Mouse (Mus musculus): ENCODE data around the gene Rnf144a.
"Not testable (repeated sequence)": the region's sequence is repeated elsewhere in the genome, so short reads cannot be mapped to it uniquely, and the experiment has no call there.

The Rnf144a gene

DNA sequence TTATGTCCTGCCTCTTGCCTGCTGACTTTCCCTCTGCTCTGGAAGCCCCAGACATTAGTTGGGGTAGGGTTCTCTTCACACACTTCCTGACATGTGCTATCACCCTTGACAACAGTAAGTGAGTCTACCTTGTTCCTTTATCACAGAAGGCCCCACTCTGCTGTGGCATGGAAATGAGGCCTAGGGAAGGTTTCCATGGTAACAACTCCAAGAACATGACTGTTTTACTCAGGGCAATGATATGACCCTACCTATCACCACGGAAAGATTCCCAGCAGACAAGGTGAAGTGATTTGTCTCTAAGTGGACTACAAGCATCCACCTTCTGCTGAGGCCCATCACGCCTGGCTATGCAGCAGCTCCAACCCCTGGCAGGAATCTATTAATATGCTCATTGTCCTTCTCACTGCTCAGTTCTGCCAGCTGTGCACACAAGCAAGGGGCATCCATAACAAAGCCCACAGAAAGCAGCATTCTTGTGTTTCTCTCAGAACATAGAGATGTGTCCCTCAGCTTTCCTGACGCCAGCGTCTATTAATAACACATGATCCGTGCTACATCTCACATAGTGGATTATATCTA, 91.2 kb downstream of the Rnf144a start:
- DNase-seq (ENCODE audit: low read depth, low spot score): no peak

- DNase-seq (ENCODE audit: low read depth, low spot score): no peak
Observed at GRCm38 (mm10) chr12:26316261-26316660, 98.8 kb downstream of the Rnf144a start.

GRCm38 (mm10) chr12:26314959-26315358, 100.1 kb downstream of the Rnf144a start:
- no peak for DNase-seq (ENCODE audit: low read depth, low spot score)

DNA sequence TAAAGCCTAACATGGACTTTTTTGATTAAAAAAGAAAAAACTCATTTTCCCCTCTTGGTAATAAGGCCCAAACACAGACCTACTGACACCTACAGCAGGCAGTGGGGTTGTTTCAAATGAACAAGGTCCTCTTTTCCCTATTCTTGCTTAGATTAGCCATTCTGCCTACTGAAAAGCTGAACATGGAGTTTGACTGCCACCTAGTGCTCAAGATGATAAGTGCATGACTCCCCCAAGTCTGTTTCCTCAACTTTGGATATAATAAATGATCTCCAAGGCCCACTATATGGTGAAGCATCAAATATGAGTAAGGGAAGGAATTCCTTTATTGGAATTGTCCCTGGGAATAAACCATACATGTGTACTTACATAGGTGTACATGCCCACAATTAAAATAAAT, 103.5 kb downstream of the Rnf144a start:
- no peak for DNase-seq (ENCODE audit: low read depth, low spot score)

- no peak for DNase-seq (ENCODE audit: low read depth, low spot score)
Observed at GRCm38 (mm10) chr12:26310247-26310646, 104.8 kb downstream of the Rnf144a start.

DNA sequence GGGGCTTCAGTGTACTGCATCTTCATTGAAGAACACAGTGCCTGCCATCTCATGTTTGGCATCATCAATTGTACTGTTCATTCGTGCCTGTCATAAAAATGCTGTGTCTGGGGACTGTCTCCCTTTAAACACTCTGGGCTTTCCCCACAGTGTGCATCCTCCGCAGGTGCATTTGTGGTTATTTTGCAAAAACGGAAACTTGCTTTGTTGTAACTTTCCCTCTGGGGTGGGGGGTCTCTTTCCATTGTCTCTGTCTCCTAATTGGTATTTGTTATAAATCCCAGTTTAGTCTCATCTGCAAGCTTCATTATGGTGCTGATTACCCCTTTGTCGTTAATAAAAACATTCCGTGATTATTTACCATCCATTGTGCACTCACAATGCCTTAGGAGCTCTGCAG, 112.2 kb downstream of the Rnf144a start:
- DNase-seq (ENCODE audit: low read depth, low spot score): no peak

- no peak for DNase-seq (ENCODE audit: low read depth, low spot score)
Observed at GRCm38 (mm10) chr12:26299515-26300090, 115.5 kb downstream of the Rnf144a start.

- not testable (repeated sequence) for DNase-seq (ENCODE audit: low read depth, low spot score)
Observed at GRCm38 (mm10) chr12:26295995-26296394, 119.1 kb downstream of the Rnf144a start.

- DNase-seq (ENCODE audit: low read depth, low spot score): no peak
Observed at GRCm38 (mm10) chr12:26289200-26289599, 125.9 kb downstream of the Rnf144a start.

- no peak for DNase-seq (ENCODE audit: low read depth, low spot score)
Observed at GRCm38 (mm10) chr12:26288347-26288746, 126.7 kb downstream of the Rnf144a start.

DNA sequence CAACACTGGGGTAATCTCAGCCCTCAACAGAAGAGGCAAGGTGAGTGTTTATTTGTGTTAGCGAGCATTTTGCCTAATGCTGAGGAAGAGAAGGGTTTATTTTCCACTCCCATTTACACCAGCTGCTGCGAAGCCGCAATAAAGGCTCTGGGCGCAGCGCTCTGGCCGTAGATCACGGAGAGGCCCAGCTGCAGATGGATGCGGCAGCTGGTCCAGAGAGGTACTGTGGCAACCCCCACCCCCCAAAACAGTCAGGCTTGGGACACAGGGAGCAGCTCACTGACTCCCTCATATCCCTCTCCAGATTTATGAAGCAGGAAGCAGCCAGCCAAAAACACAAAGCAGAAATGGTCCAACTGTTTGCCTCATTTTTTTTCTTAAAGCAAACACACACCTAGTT, 129.1 kb downstream of the Rnf144a start:
- no peak for DNase-seq (ENCODE audit: low read depth, low spot score)

DNA sequence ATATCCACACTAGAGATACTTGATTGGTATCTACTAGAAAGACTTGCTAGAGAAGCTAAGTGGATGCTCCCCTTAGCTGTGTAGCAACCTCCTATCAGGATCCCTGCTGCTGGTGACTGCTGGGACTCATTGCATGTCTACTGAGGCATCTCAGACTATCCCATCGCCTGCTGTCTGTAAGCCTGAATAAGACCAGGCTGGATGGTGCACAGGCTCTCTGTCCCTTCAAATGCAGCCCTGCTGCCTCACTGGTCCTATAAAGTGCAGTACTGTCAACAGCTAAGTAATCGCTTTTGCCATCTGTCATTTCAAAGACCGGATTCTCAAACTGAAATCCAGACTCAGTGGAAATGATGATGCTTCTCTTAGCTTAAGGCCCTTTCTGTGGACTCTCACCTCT, 129.6 kb downstream of the Rnf144a start:
- no peak for DNase-seq (ENCODE audit: low read depth, low spot score)

- no peak for DNase-seq (ENCODE audit: low read depth, low spot score)
Observed at GRCm38 (mm10) chr12:26280719-26281480, 134.2 kb downstream of the Rnf144a start.

GRCm38 (mm10) chr12:26277002-26277669, 137.9 kb downstream of the Rnf144a start:
- no peak for DNase-seq (ENCODE audit: low read depth, low spot score)

DNA sequence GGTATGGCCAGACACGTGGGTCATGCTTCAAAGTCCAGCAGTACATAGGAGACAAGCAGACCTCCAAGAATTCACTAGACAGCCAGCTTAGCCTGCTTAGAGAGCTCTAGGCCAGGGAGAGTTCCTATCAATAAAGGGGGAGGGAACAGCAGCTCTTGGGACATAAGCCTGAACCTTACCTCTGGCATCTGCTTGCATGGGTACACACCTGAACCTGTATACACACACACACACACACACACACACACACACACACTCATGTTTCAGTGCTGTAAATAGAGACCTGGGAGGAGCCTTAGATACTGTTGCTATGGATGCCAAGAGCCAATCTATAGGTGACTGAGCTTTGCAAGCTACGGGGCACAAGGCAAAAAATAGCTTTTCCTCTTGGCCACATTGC, 138.5 kb downstream of the Rnf144a start:
- DNase-seq (ENCODE audit: low read depth, low spot score): no peak

Data from c-Kit-negative CD71-positive TER-119-positive erythroid progenitor cells, embryonic 14.5 days (primary cell).